Mouse (Mus musculus) retina, postnatal 7 days (tissue): ENCODE data around the gene Tmem262.

Experiments
- DNase-seq: peaks from one replicate; pipeline ENCODE4 v3.0.0-alpha.2; 2012; ENCODE audit warnings: low read depth, low spot score

Gene Tmem262

DNA sequence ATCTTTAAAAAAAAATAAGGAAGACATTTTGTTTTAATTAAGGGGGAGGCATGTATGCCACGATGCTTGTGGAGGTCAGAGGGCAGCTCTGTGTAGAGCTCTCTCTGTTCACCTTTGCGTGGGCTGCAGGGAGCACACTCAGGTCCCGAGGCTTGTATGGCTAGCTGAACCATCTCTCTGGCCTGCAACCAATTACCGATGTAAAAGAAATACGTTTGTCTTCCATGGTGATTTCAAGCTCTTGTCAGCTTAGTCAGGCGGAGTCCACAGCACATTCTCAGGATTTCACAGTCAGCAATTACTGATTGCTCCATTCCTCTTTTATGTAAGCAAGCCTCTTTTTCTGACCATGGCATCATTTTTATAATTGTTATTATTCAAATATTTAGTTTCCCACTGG, 21.4 kb downstream of the Tmem262 start:
- DNase-seq = no peak

DNA sequence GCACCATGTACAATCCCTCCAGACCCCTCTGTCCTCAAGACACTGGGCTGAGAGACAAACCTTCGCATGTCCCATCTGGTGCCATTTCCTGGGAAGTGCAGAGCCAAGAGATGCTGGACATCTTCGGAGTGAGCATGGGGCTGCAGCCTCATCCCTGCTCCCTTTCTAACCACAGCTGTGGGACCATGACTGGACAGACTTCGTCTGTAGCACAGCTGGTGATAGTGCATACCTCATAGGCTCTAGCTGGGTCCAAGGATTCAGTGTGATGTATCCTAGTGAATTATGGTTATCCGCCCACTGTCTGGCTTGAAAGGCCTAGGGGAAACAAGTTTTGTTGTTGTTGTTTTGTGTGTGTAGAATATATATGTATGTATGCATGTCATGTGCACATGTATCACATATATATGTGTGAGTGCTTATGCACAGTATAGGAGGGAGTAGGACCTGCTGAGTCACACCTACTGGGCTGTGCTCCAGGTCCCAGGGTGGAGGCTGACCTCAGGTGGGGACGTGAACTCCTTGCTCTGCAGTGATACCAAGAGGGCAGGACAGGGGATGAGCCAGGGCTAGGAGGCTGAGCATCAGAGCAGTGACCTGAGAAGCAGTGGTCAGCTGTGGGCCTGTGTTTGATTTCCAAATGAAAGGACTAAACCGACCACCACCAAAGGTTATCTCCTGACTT, 22.5 kb downstream of the Tmem262 start:
- no peak for DNase-seq

DNA sequence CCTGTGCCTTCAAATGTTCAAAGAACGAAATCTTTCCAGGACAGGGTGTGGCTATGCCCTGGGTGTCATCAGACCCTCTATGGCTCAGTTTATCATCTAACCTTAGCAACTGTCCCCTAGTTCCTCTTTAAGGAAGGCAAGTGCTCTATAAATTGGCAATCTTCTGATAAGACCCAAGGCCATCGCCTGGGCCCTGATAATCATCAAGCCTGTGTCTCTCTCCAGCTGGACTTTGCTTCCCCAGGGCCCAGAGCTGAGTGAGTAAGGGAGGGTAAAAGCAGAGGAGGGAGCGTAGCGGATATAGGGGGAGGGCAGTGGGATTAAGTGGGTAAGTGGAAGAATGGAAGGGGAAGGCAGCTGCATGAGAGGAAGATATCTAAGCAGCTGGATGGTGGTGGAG, 24.6 kb downstream of the Tmem262 start:
- no peak for DNase-seq

DNA sequence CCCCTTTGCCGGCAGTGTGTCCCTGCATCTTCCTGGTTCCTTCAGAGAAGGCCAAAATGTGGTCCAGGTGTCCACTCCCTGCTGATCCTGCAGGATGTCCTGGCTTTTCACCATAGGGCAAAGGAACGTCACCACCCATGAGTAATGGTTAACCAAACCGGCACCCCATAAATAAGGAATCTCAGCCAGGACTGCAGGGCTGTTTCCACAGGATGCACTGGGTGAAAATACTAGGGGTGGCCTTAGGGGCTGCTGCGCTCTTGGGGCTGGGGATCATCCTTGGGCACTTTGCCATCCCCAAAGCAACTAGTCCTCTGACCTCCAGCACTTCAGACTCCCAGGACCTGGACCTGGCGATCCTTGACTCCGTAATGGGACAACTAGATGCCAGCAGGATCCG, 25.8 kb downstream of the Tmem262 start, which contains the start of gene Naaladl1:
TSS of gene Naaladl1 (plus strand) at position 197 of the 400 bp plus-strand sequence.
- DNase-seq = no peak

DNA sequence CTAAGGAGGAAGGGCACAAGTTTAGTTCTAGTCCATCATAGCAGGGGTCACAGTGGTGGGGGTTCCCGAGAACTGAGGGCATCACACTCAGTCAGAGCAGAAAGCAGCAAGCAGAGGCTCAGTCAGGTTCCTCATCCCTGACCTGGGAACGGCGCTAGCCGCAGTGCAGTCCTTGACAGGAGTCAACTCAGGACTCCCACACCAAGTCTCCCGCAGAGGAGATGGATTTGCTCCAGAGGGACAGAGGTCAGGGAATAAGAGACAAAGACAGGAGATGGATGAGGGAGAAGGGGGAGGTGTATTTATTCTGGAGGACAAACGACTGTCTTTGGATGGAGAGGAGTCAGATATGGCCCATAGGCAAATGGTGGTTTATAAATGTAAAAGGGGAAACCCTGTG, 33.3 kb downstream of the Tmem262 start:
- no peak for DNase-seq

DNA sequence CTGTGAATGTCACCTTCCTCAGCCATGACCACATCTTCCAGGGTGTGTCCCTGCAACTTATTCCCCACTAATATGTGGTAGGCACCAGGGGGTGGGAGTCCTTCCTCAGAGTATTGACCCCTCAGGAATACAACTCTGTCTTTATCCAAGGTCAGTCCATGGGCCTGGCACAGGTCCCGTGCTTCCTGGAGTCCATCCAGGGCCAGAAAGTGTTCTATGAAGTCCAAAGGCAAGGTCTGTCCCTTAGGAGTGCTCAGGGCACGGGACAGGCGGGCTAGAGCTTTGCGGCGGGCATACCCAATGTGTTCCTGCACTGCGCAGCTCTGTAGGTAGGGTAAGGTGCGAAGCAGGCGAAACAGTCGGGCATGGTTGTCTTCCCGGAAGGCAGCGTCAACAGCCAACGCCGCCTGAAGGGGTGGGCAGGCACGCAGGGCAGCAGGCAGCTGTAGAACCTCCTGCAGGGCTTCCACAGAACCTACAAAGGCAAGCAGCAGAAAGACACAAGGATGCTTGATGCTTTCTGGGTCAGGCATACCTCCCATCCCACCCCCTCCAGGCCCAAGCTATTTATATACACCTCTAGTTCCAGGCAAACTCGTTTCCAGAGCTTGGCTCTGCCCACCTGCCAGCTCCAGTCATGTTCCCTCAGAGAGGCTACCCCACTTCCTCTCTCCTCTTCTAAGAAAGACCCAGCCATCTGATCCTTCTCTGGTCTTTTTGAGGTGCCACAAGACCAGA, 36.4 kb downstream of the Tmem262 start:
- DNase-seq = no peak

DNA sequence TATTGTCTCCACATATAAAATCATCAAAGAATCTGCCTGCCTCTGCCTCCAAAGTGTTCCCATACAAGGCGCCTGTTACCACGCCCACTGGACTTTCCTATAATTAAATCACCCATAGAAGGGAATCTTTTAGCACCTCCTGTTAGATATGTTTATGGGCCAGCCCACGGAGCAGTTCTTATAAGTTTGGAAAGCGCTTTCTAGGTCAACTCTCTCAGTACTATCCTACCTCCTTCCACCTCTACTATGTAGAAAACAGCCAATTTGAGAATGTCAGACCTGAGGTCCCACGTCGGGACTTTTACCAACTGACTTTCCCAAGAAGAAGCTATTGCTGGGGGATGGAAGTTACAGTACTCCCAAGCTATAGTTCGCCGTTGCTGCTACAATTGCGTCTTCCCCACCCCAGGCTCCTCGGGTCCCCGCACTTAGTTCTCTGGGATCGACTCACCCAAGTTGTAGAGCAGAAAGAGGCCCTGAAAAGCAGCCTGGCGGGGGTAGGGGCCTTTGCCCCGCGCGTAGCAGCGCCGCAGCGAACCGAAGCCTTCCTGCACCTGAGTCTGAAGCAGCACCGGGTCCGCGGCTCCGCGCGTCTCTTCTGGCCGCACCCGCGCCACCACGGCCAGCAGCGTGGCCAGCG, 37.6 kb downstream of the Tmem262 start:
- DNase-seq = no peak

DNA sequence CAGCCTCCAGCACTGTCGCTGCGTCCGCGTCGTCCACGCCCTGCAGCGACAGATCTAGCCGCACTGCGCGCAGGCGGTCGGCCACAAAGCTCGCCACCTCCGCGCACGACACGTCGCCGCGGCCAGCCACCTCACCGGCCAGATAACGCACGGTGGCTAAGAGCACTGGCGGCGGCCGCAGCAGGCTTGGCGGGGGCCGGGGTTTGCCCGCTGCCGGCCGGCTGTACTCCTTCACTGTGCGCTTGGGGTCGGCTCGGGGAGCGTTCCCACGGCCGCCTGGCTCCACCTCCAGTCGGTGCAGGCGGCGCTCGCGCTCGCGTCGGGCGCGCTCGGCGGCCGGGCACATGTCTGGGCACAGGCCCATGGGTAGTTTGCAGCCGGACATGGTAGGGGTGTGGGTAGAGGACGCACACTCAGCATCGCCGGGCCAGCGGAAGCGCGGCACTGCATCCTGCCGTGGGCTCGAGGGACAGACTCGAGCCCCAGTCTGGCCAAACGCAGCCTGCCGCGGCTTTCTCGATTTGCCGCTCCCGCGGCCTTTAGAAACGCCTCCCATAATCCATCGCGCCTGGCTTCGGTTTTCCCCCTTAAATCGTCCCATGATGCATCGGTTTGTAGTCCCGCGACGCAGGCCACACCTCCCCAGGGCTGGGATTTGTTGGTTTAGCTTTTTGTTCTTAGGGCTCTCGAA, 38.3 kb downstream of the Tmem262 start, which contains the start of gene Sac3d1:
TSS of gene Sac3d1 (minus strand) at position 665 of the 691 bp plus-strand sequence.
- peak; percentile 82 for DNase-seq

DNA sequence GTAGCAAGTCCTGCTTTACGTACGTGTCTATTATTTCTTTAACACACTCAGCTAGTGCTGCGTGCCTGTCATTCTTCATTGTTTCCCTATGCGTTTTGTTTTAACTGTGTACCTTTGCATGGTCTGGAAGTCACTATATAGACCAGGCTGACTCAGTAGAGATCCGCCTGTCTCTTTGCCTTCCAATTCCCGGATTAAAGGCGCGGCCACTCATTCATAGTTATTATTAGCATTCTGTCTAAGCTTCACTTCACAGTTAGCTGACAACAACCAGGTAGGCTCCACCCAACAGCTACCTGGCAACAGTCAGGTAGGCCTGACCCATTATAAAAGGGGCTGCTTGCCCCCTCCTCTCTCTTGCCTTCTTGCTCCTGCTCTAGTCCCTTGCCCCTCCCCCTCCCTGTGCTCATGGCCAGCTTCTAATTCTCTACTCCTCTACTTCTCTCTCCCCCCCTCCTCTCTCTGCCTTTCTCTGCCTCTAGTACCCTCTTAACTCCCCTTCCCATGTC, 38.9 kb downstream of the Tmem262 start:
- DNase-seq = no peak

DNA sequence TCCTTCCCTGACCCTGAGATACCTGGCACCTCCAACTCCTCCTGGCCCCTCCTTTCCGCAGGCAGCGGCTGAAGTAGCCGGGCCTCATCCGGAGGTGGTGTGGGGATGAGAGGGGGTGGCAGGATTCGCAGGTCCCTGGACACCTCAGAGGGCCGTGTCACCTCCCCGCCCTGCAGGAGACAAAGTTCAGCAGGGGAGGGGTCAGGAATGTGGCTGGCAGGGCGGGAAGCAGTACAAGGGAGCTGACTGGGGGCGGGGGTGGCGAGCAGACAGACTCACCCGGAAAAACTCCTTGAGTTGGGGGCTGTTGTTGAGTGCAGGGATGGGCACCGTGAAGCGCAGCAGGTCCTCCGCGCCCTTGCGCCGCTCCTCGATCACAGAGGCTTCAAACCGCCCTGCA, 41.9 kb downstream of the Tmem262 start:
- DNase-seq = no peak

DNA sequence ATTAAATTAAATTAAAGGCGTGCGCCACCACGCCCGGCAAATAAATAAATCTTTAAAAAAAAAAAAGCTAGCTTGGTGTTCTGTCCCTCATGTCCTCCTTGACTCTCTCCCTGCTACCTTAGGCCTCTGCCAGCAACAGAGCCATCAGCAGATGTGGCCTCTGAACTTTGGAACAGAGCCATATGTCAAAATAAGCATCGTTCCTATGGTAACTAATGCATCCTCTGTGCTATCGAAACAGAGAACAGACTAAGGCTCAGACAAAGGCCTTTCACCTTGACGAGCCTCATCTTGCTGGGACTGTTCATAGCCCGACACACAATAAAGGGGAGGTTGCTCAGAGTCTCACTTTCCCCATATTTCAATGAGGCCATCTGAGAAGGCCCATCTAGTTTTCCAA, 43.5 kb downstream of the Tmem262 start:
- no peak for DNase-seq

DNA sequence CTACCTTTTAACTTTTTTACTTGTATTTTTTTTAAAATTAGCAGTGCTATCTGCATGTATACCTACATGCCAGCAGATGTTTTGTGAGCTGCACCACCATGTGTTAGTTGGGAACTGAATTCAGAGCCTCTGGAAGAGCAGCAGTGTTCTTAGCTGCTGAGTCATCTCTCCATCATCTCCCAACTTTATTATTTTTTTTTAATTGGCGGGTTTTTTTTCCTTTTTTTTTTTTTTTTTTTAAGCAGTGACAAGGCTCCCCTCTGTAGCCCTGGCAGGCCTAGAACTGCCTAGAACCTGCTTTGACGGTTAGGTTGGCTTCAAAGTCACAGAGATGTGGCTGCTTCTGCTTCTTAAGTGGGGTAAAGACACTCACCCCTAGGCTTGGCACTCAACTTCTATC, 45.1 kb downstream of the Tmem262 start:
- no peak for DNase-seq

DNA sequence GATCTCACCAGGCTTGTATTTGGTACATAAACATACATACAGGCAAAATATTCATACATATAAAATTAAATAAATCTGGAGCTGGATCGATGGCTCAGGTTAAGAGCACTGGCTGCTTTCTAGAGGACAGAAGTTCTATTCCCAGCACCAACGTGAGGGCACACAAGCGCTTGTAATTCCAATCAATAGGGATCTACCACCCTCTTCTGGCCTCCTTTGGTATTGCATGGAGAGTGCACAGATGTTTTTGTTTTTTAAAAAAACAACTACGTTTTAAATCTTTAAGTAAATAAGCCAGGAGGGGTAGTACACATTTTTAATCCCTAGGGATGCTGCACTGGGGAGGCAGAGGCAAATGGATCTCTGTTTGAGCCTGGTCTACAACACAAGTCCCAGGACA, 46.5 kb downstream of the Tmem262 start:
- peak; percentile 47 for DNase-seq

DNA sequence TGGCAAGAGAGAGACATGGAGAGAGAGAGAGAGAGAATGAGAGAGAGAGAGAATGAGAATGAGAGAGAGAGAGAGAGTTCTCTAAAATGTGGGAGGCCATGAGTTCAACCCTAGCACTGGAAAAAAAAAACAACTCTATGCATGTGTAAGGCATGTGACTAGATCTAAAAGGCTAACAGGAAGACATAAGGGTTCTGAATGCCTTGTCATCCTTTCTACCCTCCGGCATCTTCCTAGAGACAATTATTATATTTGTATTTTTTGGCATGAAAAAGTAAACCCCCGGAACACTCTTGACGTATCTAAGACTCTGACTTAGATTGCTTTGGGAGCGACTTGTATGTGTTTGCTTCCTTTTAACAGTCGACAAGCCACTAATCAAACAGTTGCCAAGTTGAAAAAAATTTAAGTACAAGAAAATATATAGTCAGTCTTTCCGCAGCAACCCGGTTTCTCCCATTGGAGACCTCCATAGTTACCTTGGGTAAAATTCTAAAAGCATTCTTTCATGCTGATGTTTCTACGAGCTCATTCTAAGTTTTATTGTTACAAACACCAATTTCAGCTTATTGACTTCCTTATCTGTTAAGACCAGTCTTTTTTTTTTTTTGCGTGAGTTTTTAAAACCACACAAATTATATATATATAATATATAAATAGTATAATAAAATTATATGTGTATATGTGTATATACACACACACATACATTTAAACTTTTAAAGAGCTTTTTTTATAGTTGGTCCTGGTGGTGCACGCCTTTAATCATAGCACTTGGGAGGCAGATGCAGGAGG, 47.2 kb downstream of the Tmem262 start:
- DNase-seq = no peak

DNA sequence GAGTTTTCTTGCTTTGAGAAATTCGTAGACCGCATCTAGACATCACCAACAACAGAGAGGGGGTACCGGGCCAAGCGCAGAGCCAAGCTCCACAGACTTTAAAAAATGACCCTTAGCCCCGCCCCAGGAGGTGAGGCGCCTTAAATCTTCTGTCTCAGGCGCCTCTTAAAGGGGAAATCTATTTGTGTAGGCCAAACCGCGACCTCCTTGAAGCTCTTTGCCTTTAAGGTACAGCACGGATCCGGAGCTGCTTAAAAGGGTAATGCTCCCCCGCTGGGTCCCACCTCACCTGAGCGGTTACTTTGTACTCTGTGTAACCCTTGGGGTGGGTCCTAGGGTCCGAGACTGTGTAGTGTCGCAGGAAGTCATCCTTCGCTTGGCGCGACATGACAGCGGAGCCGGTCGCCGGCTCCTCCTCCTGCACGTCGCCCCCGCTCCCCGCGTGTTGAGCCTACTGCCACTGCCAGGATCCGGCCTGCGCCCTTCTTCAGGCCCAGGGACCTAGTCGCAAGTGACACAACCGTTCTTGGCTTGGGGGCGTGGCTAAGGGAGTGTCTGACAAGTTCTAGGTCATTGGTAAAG, 48.0 kb downstream of the Tmem262 start, which contains the start of gene Snx15:
TSS of gene Snx15 (minus strand) at position 545 of the 582 bp plus-strand sequence.
- peak; percentile 91 for DNase-seq
